Mouse (Mus musculus): ENCODE measurements around the gene Ccdc82. TPM values are rescaled to one million over a fixed set of nuclear protein-coding genes. Genes with fewer than 3 reads are reported as not detected.

Ccdc82 gene
- polyA plus RNA-seq, 1 experiment from 2014 or later = 9.5 TPM

GRCm38 (mm10) chr9:13300041-13300441, 53.3 kb downstream of the Ccdc82 start:
- Histone ChIP-seq H3K27me3 (peaks cover 4% of the 10 kb centered on the region; the same call in 1 of the 2 replicates), H3K9ac (no peak overlapping the region), H3K4me2 (no peak overlapping the region), H3K36me3 (no peaks in the 10 kb centered on the region), H3K9me3 (replicated peaks) (no peaks in the 10 kb centered on the region), H3K4me1 (replicated peaks) (peaks cover 55% of the 10 kb centered on the region), H3K27ac (no peak overlapping the region), H3K4me3 (replicated peaks) (no peak overlapping the region)
- DNase-seq = no peak
- 62% methylated on average over 3 of the region's 3 CpGs for WGBS (ENCODE audit: insufficient replicate concordance)
- no peak for ATAC-seq (ENCODE audit: low read depth)

GRCm38 (mm10) chr9:13300891-13301782, 54.4 kb downstream of the Ccdc82 start:
- ATAC-seq (ENCODE audit: low read depth) (no peak), DNase-seq (no peak)
- H3K9ac ChIP-seq = no peak overlapping the region
- no peak overlapping the region for H3K4me2 ChIP-seq
- no peaks in the 10 kb centered on the region for H3K36me3 ChIP-seq
- no peak overlapping the region for H3K27ac ChIP-seq
- H3K9me3 ChIP-seq (replicated peaks) = no peaks in the 10 kb centered on the region
- H3K4me3 ChIP-seq (replicated peaks) = no peak overlapping the region
- WGBS (ENCODE audit: insufficient replicate concordance) = 78% methylated on average over 9 of the region's 9 CpGs
- peaks cover 4% of the 10 kb centered on the region; the same call in 1 of the 2 replicates for H3K27me3 ChIP-seq
- H3K4me1 ChIP-seq (replicated peaks) = peaks cover 53% of the 10 kb centered on the region

DNA sequence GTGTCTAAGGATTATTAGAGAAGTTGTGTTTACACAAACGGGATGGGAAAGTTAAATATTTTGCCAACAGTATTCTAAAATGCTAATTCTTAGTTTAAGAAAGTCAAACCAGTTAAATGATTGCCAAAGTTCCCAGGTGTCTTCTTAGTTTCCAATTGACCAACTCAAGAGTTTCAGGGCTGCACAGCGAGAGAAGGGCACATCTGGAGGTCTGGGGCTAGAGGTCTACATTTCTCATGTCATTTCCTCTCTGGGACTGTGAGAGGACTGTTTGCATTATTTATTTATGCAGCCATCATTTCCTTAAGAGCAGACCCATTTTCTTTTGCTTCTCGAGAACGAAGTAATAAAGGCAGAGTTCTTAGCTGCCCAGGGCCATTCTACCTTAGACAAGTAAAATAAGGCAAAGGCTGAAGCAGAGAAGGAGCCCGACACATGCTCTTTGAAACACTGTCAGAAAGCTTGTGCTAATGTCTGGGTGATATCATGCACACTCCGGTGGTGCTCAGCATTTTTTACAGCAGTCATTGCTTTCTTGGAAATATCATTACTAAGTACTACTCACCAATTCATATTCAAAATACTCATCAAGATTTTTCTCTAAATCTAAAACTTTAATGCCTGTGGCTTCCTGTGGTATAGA, 55.5 kb downstream of the Ccdc82 start:
- no peak for DNase-seq

GRCm38 (mm10) chr9:13303099-13303771, 56.5 kb downstream of the Ccdc82 start:
- Histone ChIP-seq H3K36me3 (no peaks in the 10 kb centered on the region), H3K4me3 (replicated peaks) (no peak overlapping the region), H3K27ac (no peak overlapping the region), H3K27me3 (peaks cover 4% of the 10 kb centered on the region; the same call in 1 of the 2 replicates), H3K4me2 (no peak overlapping the region), H3K9me3 (replicated peaks) (no peaks in the 10 kb centered on the region), H3K4me1 (replicated peaks) (peaks cover 37% of the 10 kb centered on the region), H3K9ac (no peak overlapping the region)
- WGBS (ENCODE audit: insufficient replicate concordance) = 73% methylated on average over 5 of the region's 5 CpGs
- no peak for ATAC-seq (ENCODE audit: low read depth)
- DNase-seq = no peak

More for the DNA sequence above, 55.5 kb downstream of the Ccdc82 start:
- Histone ChIP-seq H3K9ac (no peak overlapping the region), H3K9me3 (replicated peaks) (no peaks in the 10 kb centered on the region), H3K4me3 (replicated peaks) (no peak overlapping the region), H3K27ac (no peak overlapping the region), H3K27me3 (peaks cover 4% of the 10 kb centered on the region; the same call in 1 of the 2 replicates), H3K4me1 (replicated peaks) (peaks cover 46% of the 10 kb centered on the region), H3K36me3 (no peaks in the 10 kb centered on the region), H3K4me2 (no peak overlapping the region)
- no peak for ATAC-seq (ENCODE audit: low read depth)
- WGBS (ENCODE audit: insufficient replicate concordance) = 62% methylated on average over 6 of the region's 6 CpGs

- no peaks in the 10 kb centered on the region for H3K36me3 ChIP-seq
- H3K9me3 ChIP-seq (replicated peaks) = no peaks in the 10 kb centered on the region
- DNase-seq = no peak
- peaks cover 3% of the 10 kb centered on the region; the same call in 1 of the 2 replicates for H3K27me3 ChIP-seq
- peaks cover 30% of the 10 kb centered on the region for H3K4me1 ChIP-seq (replicated peaks)
- H3K27ac ChIP-seq = no peak overlapping the region
- no peak for ATAC-seq (ENCODE audit: low read depth)
- no peak overlapping the region for H3K9ac ChIP-seq
- WGBS (ENCODE audit: insufficient replicate concordance) = 51% methylated on average over 6 of the region's 6 CpGs
- no peak overlapping the region for H3K4me2 ChIP-seq
- H3K4me3 ChIP-seq (replicated peaks) = no peak overlapping the region
These were observed 57.2 kb downstream of the Ccdc82 start for GRCm38 (mm10) chr9:13303976-13304375.

DNA sequence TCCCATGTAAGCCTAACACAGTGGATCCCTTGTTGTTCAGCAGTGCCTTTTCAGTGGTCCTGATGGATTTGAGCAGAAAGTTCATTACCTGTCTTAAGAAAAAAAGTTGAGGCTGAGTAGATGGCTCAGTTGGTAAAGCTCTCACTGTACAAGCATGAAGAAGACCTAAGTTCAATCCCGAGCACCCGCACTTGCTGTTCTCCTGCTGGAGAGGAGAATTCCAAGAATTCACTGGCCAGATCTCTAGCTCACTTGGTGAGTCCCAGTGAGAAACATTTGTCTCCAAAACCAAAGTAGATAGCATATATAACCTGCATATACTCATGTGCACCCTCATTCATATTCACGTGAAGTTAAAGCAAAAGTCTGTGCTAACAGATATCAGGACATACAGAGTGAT, 59.7 kb downstream of the Ccdc82 start:
- 69% methylated on average over 3 of the region's 3 CpGs for WGBS (ENCODE audit: insufficient replicate concordance)
- no peak overlapping the region for H3K27ac ChIP-seq

DNA sequence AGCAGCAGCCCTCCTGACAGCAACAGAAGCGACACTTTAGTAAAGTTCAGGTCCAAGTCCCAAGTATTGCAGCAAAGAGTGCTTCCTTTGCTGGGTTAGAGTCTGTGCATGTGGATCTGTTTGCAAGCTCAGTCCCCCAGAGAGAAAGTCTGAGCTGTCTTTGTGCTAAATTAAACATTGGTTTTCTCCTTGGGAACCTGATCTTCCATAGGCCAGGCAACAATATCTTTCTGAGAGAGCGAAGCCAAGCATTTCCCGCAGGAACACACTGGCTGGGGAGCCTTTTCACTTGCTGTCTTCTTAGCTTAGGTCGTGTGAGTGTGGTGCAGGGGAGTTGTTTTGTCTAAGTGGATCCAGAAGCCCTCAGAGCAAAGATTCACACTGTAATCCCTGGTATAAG, 60.5 kb downstream of the Ccdc82 start:
- Histone ChIP-seq H3K4me2 (no peak overlapping the region), H3K27me3 (no peaks in the 10 kb centered on the region), H3K9me3 (replicated peaks) (no peaks in the 10 kb centered on the region), H3K4me3 (replicated peaks) (no peak overlapping the region), H3K4me1 (replicated peaks) (peaks cover 13% of the 10 kb centered on the region; the same call in 1 of the 2 replicates), H3K27ac (no peak overlapping the region), H3K36me3 (no peaks in the 10 kb centered on the region), H3K9ac (no peak overlapping the region)
- DNase-seq (no peak), ATAC-seq (ENCODE audit: low read depth) (no peak)
- 63% methylated on average over 4 of the region's 4 CpGs for WGBS (ENCODE audit: insufficient replicate concordance)

More for the DNA sequence above, 59.7 kb downstream of the Ccdc82 start:
- ATAC-seq (ENCODE audit: low read depth) (no peak), DNase-seq (no peak)
- Histone ChIP-seq H3K9ac (no peak overlapping the region), H3K27me3 (no peaks in the 10 kb centered on the region), H3K36me3 (no peaks in the 10 kb centered on the region), H3K4me3 (replicated peaks) (no peak overlapping the region), H3K4me1 (replicated peaks) (peaks cover 18% of the 10 kb centered on the region; the same call in 1 of the 2 replicates), H3K9me3 (replicated peaks) (no peaks in the 10 kb centered on the region), H3K4me2 (no peak overlapping the region)

- DNase-seq (no peak), ATAC-seq (ENCODE audit: low read depth) (no peak)
- H3K27ac ChIP-seq = no peak overlapping the region
- WGBS (ENCODE audit: insufficient replicate concordance) = 78% methylated on average over 8 of the region's 8 CpGs
- no peak overlapping the region for H3K4me2 ChIP-seq
- no peaks in the 10 kb centered on the region for H3K36me3 ChIP-seq
- no peaks in the 10 kb centered on the region for H3K9me3 ChIP-seq (replicated peaks)
- peaks cover 8% of the 10 kb centered on the region; the same call in 1 of the 2 replicates for H3K4me1 ChIP-seq (replicated peaks)
- H3K4me3 ChIP-seq (replicated peaks) = no peak overlapping the region
- H3K27me3 ChIP-seq = no peaks in the 10 kb centered on the region
- no peak overlapping the region for H3K9ac ChIP-seq
These were observed 62.0 kb downstream of the Ccdc82 start for GRCm38 (mm10) chr9:13308718-13309117.

DNA sequence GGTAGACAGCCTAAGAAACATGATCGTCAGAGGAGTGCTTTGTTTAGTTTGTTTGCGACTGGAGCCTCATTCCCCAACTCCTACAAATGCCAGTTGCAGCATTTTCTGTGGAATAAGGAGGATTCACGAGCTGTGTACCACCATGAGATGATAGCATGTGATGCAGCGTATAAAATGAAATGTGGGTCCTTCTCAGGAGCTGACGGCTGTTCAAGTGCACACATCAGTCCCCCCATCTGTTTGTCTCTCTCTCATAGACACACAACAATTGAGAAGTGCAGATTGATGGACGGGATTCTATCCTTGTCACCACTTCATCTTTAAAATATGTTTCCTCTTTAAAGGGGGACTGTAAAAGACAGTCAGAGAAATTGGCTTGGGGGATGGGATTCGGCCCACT, 63.1 kb downstream of the Ccdc82 start:
- 57% methylated on average over 7 of the region's 7 CpGs for WGBS (ENCODE audit: insufficient replicate concordance)
- no peak for DNase-seq

DNA sequence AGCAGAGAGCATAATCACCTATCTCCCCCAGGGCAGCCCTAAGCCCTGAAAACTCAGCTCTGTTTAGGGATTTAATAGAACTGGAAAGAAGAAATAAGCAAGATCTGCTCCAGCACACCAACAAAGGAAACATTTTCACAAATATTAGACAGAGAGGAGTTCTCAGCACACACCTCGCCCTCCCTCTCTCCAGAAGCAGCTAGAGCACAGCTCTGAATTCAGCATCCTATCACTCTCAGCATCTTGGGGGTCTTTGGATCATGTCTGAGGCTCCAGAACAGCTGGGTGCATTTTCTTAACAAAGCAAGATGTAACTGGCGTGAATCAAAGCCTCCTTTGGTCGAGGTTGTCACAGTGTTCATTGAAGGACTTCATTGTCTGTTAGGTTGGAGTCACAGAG, 63.5 kb downstream of the Ccdc82 start:
- no peaks in the 10 kb centered on the region for H3K9me3 ChIP-seq (replicated peaks)
- no peak overlapping the region for H3K9ac ChIP-seq
- H3K27ac ChIP-seq = no peak overlapping the region
- H3K4me2 ChIP-seq = no peak overlapping the region
- ATAC-seq (ENCODE audit: low read depth) (no peak), DNase-seq (no peak)
- H3K27me3 ChIP-seq = no peaks in the 10 kb centered on the region
- no peaks in the 10 kb centered on the region for H3K4me1 ChIP-seq (replicated peaks)
- H3K4me3 ChIP-seq (replicated peaks) = no peak overlapping the region
- WGBS (ENCODE audit: insufficient replicate concordance) = 56% methylated on average over 3 of the region's 3 CpGs
- H3K36me3 ChIP-seq = no peaks in the 10 kb centered on the region

More for the DNA sequence above, 63.1 kb downstream of the Ccdc82 start:
- Histone ChIP-seq H3K27ac (no peak overlapping the region), H3K4me2 (no peak overlapping the region), H3K9me3 (replicated peaks) (no peaks in the 10 kb centered on the region), H3K9ac (no peak overlapping the region), H3K36me3 (no peaks in the 10 kb centered on the region), H3K4me1 (replicated peaks) (no peaks in the 10 kb centered on the region), H3K27me3 (no peaks in the 10 kb centered on the region), H3K4me3 (replicated peaks) (no peak overlapping the region)
- ATAC-seq (ENCODE audit: low read depth) = no peak

GRCm38 (mm10) chr9:13311094-13311493, 64.3 kb downstream of the Ccdc82 start:
- Histone ChIP-seq H3K27me3 (no peaks in the 10 kb centered on the region), H3K4me3 (replicated peaks) (no peak overlapping the region), H3K4me1 (replicated peaks) (no peaks in the 10 kb centered on the region), H3K4me2 (no peak overlapping the region), H3K27ac (no peak overlapping the region), H3K9ac (no peak overlapping the region), H3K36me3 (no peaks in the 10 kb centered on the region), H3K9me3 (replicated peaks) (no peaks in the 10 kb centered on the region)
- ATAC-seq (ENCODE audit: low read depth) = no peak
- WGBS (ENCODE audit: insufficient replicate concordance) = 10% methylated on average over 2 of the region's 2 CpGs
- DNase-seq = no peak
